Mouse (Mus musculus) frontal cortex, adult 2 months (tissue): Measurements from ENCODE around the gene Spsb4. TPM values are rescaled to one million over a fixed set of nuclear protein-coding genes. Genes with fewer than 3 reads are reported as not detected.
A peak's percentile ranks its signal among the peaks of the same experiment; 100 is the strongest.

Experiments
- DNase-seq, 2 experiments: peaks; one replicate each; pipeline ENCODE4 v3.0.0; 2022; ENCODE audit warnings: low spot score in 1 of 2; ENCODE audit errors: extremely low spot score in 1 of 2
- polyA plus RNA-seq: library from polyadenylated mRNA; depleted of rRNA; stranded (reverse); fragments of >200 nt; gene quantifications from 2 replicates; pipeline ENCODE4 v1.2.3, GENCODE M21; 2012

The Spsb4 gene
- polyA plus RNA-seq, 1 experiment, result 9.1 TPM

DNA sequence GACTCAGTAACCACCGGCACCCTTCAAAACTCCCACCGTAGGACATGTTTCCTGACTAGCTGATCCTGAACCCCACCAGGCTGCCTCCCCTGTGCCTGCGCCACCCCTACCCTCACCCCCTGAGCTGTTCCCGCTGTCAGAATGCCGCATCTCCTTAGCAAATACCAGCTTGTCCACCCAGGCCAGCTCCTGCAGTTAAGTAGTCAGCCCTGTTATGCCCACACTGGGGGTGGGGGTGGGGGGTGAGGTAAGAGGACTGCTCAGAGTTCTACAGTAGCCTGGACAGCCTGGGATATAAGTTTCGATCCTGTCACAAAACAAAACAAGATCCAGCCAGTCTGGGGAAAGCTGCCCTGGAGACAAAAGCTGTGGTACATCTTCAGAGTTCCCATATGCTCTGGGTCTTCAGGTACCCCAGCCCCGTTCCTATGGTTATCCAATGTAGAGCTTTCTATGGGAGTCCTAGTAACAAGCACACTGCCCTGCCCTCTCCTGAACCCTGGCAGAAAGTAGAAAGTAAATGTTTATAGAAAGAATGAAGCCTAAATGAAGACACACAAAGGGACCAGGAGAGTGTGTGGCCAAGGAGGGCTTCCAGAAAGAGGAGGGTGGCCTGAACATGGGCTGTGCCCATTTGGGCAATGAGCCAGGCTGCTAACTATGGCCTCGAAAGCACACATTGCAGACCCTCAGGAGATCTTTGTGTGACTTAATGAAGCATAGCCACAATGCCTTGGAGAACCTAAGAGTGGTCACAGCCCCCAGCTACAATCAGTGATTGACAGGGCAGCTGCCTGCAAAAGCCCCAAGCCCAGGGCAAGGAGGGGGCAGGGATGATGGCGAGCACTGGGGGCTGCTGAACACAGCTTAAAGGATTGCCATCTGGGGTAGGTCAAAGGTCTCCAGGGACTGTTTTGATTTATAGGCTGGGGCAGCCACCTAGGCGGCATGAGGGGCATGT is 38.3 kb downstream of the Spsb4 start:
- DNase-seq, result no peak

GRCm38 (mm10) chr9:96979417-96980030 is 39.1 kb downstream of the Spsb4 start:
- no peak for DNase-seq

DNA sequence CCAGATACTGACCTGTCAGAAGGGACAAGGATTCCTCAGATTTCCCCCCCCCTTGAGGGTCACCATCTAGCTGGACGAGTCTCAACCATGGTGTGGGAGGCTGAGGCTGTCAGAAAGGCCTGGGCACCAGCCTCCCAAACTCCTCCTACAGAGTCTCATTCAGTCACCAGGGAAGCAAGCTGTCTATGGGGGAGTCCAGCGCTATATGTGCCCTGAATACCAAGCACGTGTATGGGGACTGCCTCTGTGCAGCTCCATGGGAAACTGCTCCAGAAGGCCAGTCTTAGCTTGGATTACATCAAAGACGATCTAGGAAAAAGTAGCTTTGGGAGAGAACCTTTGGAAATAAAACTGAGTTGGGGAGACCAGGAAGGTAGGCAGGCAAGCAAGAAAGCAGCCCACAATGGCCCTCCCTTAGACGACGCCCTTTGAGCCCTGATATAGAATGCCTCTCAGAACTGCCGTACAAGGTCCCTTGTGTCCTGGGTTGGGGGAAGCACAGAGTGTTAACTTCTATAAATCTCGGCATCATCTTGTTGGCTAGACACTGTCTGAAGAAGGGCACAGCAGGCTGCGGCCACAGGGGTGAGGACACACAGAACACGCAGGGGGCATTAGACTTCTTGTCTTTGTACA is 40.4 kb downstream of the Spsb4 start:
- no peak for DNase-seq

DNA sequence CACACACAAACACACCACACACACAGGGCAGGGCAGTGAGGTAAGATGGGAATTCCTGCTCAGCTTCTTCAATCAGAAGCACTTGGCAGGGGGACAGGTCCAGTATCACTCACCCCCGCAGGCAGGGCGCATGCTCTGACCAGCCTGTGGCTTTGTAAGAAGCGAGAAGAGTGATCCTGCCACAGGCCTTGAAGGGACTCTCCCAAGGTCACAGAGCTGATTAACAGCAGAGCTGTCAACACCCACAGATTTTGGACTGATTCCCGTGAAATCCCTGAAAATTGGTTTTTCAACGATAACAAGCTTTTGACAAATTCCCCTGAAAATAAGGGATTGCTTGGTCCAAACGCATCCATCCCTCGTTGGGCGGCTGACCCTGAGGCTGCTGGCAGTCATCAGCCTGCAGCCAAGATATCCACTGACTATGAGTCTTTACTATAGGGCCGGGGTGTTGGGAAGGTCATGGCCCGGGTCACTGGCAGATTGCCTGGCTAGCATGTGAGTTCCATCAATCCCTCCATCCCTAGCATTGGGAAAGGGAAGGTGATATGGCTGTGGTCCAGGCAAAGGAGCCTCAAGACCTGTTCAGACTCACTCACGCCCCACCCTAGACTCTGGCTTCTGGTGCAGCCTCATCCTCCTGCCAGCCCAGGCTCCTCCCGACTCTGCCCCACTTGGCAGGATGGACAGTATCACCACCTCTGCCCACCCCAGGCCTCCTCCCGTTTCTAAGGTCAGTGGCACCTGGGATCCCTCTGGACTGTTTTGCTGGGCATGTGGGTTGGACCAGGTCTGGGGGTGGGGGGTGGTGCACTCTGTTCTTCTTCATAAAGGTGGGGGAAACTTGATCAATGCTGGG is 41.1 kb downstream of the Spsb4 start:
- DNase-seq, result no peak

GRCm38 (mm10) chr9:96973091-96973490 is 45.6 kb downstream of the Spsb4 start:
- no peak for DNase-seq

- no peak for DNase-seq
These were observed 46.8 kb downstream of the Spsb4 start for GRCm38 (mm10) chr9:96971625-96972404.

DNA sequence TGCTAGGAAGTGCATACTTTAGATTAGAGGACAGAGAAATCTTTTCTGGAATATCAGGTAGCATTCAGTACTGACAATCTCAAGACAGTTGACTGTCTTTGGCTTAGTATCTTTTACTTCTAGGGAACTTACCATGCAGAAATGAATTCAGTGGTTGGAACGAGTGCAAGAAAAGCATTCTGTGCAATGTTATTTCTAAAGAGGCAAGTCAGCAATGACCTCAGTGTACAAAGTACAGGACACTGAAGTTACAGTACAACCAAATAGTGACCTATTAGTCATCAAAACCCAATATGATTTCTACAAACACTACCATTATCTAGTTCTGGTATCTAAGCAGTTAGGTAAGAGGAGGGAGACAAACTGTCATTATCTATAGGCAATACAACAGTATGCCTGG is 51.1 kb downstream of the Spsb4 start:
- DNase-seq, result no peak

DNA sequence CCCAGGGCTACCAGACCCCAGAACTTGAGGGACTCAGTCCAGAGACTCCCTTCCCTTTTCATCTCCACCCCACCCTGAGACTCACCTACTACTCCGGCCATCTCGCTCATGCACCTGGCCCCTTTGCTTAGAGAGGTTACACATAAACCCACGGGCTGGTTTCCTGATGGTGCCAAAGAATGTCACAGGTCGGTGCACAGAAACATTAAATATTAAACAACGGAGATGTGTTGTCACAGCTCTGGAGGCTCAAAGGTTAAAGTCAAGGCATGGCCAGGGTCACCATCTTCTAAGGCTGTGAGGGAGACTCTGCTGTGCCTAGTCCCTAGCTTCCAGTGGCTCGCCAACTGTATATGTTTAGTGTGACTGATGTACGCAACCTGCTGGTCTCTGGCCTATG is 52.2 kb downstream of the Spsb4 start:
- no peak for DNase-seq

DNA sequence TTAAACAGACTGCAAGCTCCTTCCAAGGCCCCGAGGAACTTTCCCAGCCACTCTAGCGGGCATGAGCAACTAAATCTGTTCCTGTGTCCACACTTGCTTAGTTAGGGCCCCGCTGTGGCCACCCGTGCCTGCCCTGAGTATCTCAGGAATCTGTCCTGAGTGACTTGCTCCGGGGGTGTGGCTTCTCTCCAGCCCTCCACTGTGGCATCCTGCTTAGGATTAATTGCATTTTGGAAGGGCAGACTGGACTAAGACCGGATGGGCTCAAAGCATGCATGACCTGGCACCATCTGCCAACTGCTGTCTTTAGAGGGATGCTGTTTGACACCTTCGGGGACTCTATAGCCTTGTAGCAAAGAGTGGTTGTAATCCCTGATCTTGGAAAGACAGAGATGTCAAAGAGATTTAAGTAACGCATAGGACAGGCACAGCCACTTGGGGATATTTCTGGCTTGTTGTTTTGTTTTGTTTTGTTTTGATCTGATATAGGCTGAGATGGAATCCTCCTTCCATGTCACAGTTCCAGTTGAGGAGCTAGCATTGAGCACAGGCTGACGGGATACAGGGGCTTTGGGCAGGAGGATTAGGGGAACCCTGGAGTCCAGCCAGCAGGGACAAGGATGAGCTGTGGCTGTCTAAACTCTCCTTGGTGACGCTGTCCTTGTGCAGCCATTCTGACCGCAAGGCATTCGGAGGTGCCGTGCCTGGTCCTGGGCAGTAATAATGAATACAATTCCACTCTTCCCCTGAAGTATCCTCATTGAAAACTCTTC is 55.0 kb downstream of the Spsb4 start:
- no peak for DNase-seq

- no peak for DNase-seq
These were observed 55.9 kb downstream of the Spsb4 start for GRCm38 (mm10) chr9:96962714-96963113.

GRCm38 (mm10) chr9:96961986-96962701 is 56.5 kb downstream of the Spsb4 start:
- no peak for DNase-seq

- DNase-seq, result peak in 1 of 2 experiments; percentile 49
These were observed 57.6 kb downstream of the Spsb4 start for GRCm38 (mm10) chr9:96961006-96961405.

DNA sequence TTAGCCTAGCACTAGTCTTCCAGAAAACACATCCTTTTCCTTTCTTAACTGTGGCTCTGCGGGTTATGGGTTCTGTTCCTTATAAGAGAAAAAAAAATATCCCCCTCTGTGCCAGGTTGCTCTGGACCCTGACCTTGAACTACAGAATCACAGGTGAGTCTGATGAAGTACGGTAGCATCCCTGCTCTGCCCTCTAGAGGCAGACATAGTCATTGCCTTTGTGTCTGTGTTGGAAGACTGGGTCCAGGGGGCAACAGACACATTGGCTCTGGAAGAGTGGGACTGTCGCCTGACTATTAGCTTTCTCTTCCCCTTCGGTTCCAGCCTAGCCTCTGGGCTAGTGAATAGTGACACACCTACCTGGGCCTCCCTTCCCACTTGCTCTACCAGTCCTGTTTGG is 58.4 kb downstream of the Spsb4 start:
- peak in 1 of 2 experiments; percentile 23 for DNase-seq

DNA sequence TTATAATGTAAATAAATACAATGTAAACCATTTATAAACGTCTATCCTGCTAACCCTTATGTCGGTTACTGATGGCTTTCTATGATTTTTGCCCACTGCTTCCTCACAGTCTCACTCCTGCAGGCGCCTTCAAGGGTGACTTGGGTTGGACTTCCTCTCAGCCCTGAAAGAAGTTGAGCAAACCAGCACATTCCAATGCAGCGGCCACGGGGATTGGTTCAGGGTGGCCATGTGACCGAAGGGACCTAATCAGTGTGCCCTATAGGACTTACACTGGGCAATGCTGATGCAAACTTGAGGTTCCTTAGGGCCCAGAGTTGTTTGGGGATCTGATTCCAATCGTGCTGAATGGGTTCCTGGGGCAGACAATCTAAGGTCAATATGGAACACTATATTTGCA is 59.2 kb downstream of the Spsb4 start:
- DNase-seq, result no peak

GRCm38 (mm10) chr9:96958009-96958615 is 60.5 kb downstream of the Spsb4 start:
- DNase-seq, result no peak

DNA sequence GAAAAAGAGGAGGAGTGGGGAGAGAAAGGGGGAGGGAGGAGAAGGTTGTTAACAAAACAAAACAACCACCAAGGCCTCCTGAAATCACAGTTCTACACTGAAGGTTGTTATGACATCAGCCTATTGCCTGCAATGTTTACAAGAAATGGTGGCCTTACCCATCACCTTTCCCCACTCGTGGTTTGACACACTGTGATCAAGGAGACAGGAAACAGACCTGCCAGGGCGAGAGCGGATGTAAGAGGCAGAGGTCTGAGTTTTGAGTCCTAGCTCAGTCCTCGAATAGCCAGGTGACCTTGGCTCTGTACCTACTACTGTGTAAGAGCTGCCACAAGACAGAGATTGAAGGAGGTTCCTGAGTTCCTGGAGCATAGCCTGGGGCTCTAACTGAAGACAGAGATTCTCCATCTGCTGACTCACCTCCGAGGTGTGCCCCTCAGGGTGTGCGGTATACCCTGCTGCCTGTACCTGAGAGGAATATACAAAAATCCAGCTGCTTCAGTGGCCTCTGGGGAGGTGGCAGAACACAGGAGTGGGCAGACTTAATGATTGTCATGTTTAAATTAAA is 61.3 kb downstream of the Spsb4 start:
- DNase-seq, result no peak

GRCm38 (mm10) chr9:96956646-96957297 is 61.9 kb downstream of the Spsb4 start:
- no peak for DNase-seq
